Mouse (Mus musculus) liver, embryonic 14.5 days (tissue): Measurements from ENCODE around the gene Zfp64.

ENCODE experiments used
- CTCF ChIP-seq: IDR thresholded peaks from 2 replicates; pipeline ENCODE4 v1.5.1; 2016; ENCODE audit warnings: antibody characterized with exemption, low read depth, control low read depth
- EP300 ChIP-seq: IDR thresholded peaks from 2 replicates; pipeline ENCODE4 v1.6.1; 2016; ENCODE audit warnings: antibody characterized with exemption, low read depth

DNA sequence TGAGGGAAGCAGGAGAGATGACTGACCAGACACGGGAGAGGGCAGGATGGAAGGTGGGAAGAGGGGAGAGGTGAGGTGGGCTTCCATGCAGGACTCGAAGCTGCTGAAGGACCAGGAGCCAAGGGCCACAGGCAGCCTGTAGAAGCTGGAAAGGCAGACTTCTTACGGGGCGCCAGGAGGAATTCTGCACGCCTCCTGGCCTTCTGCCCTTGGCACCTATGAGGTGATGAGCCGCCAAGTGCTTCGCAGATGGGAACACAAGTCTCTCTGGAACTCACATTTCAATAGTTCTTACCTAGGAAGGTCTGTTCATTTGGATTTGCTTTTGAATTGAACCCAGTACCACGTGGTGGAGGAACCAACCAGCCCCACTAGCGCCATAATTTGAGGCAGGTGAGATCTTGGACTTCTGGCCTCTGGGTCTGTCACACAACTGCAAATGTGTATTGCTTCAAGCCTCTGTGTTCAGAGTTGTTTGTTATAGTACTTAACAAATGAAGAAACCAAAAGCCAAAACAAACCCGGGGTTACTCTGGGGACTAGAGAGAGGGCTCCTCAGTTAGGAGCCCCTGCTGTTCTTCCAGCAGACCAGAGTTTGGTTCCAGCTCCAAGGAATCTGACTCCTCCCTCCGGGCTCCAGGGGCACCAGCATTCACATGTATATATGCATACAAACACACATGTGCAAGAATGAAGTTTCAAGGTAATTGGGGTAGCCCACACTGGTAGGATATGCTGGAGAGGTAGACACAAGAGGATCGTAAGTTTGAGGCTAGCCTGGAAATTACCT is 12.9 kb upstream of the Zfp64 start:
- no peak for TF ChIP-seq CTCF
- TF ChIP-seq EP300: no peak
